Mouse (Mus musculus): Measurements from ENCODE around the gene Cdh4.

Gene Cdh4

DNA sequence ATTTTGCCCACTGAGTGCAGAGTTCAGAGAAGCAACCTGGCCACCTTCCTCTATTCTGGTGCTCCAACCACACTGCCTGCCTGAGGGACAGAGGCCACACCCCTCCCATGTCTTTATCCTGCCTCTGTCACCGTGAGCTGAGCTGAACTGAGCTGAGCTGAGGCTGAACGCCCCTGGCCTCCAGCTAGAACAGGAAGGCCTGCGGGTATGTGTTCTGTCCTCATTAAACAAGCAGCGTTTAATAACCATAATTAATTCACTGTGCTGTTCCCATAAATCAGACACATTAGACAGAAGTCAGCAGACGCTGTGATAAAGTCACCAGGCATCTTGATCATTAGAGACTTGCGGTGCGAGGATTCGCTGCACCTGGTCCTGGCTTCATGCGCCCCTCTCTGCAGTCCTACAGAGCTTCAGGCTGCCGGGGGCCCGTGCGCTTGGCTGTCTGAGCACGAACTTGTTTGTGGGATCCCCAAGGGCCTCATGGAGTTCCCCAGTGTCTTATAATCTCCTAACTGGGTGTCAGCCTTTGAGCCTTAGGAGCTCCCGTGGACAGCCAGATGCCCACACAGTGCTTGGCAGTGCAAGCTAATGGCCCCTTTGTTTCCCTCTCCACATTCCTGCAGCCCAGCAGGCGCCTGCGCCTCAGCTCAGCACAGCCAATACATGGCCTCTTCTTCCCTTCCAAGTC, 291.1 kb downstream of the Cdh4 start:
- in situ Hi-C loops (cut with MboI): no loop called here

DNA sequence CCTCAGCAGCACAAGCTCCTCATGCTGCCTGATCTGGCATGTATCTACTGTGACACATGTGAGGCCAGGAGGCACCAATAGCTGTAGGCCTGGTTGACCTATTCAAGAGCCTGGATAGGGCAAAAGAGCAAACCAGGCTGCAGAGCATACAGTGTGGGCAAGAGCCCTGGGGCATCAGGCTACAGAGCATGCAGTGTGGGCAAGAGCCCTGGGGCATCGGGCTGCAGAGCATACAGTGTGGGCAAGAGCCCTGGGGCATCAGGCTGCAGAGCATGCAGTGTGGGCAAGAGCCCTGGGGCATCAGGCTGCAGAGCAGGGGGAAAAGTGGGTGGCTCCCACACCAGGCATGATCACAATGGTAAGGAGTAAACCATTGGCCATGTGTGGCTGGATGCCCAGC, 300.2 kb downstream of the Cdh4 start:
- in situ Hi-C loops (cut with MboI): no loop called here

DNA sequence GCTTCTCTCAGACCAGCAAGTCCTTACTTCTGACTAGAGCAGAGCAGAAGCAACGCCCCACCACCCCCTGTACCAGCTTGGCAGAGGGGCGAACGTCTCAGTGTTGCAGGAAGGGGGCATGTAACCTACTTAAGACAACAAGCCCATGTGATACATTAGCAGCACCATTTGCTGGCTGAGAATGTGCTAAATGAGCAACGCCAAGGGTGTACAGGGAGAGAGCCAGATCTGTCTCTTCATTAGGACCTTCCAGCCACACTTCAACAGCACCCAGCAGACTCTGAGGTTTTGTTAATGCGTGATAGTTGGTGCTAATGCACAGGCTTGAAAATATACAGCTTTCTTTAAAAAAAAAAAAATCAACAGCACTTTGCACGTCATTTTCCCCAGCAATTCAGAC, 300.6 kb downstream of the Cdh4 start:
- in situ Hi-C loops (cut with MboI): no loop called here

DNA sequence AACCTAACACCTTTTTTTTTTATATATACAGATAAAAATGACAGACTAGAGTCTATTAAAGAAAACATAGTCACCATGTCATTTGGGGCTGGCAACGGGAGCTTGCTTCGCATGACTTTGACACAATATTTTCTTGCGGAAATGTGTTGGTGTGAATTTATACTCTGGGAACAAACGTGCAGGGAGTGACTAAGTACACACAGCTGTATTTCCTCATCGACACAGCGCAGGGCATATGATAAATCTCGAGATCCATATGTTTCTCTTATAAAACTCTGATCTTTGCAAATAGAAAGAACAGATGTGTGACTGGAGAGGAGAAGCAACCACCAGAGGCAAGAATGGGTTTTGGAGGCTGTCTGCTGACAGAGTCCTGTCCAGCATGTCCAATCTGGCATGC, 304.3 kb downstream of the Cdh4 start:
- in situ Hi-C loops (cut with MboI): no loop called here

DNA sequence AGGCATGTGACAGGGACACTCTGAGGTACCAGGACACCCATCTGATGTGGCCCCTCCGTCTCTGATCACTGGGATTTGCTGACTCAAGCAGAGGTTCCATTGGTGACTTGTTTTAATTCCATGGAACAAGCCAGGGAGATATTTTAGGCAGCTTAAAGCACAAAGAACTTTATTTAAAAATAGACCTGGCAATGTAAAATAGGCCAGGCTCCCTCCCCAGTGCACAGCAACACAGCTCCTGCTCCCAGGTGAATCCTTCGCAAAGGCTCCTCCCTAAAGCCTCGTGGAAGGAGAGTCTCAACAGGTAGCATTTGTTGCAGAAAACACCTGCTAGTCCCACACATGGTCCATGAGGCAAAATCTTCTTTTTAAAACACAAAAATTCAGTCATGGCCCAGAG, 307.2 kb downstream of the Cdh4 start:
- in situ Hi-C loops (cut with MboI): no loop called here

DNA sequence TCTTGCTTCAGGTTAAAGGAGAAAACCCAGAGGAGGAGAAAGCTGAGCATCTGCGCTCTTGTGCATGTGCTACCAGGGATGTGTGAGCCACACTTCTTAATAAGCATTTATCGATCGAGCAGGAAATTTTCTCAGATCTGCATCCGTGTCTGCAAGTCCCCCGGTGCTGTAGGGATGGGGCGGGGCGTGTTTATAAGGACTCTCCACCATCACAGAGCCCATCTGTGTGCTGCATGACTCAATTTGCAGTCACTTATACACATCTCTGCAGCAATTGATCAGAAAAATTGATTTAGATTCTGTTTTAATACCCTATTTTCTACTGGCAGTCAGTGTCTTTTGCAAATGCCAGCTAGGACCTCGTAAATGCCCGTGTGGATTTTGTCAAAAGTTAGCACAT, 311.6 kb downstream of the Cdh4 start:
- in situ Hi-C loops (cut with MboI): no loop called here

DNA sequence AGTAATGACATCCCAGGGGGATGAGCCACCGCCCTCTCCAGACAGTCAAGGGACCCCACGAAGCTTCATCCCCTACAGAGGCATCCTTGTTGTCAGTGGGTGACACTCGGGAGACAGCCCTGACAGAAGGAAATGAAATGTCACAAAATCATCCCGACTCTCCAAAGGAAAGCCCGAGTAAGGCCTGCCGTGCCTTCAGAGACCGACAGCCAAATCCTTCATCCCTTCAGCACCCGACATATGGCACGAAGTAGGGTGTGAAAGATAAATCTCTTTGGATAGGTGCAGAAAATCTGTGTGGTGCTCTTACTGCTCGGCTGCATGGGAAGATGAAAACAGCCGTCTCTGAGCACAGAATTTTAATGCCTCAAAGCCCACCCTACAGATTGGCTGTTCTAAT, 312.5 kb downstream of the Cdh4 start:
- in situ Hi-C loops (cut with MboI): no loop called here

DNA sequence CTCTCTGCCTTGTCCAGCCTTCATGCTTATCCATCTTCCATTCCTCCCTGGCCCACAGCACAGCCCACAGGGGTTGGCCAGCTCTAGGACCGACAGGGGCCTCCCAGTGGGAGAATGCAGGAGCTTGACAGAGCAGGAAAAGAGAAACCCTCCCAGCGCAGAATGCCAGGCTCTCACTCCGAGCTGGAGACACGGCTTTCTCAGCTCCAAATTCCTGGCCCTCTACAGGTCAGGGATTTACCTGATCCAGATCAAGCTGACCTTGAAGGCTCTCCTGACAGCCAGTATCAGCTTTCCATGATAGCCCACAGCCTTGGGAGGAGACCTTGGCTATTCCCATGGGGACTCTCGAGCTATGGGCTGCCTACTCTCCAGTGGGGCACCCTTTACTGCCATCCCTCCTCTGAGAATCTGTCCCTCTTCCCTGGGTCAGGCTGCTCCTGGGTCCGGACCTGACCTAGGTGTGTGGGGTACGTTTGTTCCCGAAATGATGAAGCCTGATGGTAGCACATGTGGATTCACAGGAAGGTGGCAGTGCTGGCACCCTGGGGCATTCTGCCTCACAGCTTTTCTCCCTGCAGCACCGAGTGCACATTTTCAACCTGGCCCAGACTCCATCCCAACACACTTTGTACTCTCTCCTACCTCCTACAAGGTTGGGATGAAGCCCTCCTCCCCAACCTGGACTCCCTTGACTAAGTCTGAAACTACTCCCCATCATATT, 319.6 kb downstream of the Cdh4 start:
- in situ Hi-C loops (cut with MboI): no loop called here

DNA sequence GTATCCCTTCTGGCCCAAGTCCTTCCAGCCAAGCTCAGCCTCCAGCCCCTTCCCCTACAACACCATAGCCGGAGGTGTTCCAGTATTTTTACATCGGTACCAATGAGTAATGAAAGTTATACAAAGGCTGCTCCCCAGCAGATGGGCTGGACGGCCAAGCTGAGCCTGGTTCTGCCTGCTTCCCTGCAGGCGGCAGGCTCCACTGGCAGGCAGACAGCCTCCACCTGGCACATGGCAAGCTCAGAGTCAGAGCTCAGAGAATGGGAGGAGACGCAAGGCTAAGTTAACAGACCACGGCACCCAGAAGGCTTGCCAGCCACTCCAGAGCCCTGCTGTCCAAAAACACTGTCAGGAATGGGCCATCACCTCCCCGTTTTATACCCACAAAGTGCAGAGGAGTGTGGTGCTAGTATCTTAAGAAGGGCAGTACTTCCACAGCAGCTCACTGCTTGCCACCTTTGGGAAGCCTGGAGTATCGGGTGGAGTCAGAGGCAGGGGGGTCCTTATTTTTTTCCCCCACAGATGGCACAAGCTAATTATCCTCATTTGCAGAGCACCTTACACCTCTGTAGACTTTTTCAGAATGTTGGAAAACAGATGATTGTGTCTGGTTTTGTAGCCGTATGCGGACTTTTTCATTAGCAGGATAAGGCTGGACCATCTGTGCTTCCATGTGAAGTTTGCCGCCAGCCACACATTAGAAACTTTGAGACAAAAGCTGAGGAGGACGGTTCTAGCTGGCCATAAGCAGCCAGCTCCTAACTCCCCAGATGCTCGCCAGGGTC, 320.5 kb downstream of the Cdh4 start:
- in situ Hi-C loops (cut with MboI): no loop called here

DNA sequence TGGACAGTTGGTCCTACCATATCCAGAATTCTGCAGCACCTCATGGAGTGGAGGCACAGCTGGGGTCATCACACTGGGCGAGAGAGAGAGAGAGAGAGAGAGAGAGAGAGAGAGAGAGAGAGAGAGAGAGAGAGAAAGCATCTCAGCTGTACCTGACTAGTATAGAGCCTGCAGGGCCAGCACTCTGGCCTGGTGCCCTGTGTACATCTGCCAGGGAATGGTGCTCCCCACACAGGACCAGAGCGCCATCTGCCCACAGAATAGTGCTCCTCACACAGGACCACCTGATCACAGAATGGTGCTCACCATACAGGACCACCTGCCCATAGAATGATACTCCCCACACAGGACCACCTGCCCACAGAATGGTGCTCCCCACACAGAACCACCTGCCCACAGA, 322.2 kb downstream of the Cdh4 start:
- in situ Hi-C loops (cut with MboI): no loop called here

DNA sequence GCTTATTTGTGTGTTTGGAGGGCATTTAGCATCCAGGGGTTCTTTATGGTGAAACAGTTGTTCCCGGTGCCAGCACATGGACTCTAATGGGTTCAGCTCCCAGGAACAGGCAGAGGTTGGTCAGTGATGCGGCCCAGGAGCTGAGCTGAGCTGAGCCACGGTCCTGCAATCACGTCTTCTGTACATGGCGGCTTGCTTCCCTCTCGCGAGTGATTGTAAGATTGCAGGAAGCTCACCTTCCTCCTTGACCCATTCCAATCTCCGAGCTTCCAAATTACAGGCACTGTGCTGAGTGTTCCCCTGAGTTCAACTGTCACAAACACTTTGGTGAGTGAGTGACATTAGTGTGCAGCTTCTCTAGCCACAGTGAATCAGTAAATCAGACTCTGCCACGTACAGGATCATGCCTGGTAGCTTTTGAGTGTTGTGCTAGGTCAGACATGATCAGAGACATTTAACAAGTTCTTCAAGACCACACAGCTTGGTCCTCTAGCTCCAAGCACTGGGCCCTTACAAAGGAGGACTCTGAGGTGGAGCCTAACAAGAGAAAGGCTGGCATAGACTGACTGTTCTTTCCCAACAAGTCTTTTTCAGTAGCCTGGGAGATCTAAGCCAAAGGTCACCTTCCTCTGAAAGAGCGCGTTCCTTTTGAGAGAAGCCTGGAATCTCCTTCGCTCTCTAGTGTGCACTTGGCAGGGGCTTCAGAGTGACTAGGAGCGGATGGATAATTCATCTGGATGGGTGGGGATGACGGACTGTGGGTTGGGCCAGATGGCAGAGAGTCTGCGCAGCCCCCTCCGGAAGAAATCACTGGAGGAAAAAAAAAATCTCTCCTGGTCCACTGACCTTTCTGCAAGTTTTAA, 324.7 kb downstream of the Cdh4 start:
- in situ Hi-C loops (cut with MboI): no loop called here

DNA sequence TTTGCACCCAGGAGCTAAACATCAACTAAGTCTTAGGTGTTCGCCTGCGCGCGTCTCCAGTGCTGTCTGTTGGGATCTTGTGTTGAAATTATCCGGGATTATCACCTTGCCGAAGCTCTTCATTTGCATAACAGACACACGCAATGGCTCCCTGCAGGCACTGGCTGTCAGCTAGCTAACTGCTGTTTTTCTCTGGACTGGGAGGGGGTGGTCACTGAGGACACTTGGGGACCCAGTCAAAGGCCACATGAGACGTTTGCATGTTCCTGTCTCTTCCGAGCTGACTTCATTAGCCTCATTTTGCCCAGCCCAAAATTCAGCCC, 325.3 kb downstream of the Cdh4 start:
- in situ Hi-C loops (cut with MboI): no loop called here

DNA sequence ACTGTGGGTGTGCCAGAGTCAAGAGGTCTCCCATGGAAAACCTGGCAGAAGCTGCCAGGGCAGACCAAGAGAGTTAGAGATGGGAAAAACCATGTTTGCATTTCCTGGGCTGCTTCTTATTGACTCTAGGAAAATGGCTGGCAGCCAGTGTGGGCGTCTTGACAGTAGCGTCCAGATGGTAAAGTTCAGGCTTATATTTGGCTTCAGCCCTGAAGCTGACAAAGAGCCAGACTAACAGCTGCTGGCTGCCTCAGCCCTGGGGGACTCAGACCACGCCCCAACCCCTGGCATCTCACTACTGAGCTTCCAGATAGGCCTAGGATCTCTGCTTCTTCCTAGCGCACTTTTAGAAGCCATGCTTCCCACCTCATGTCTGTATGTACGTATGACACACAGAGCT, 326.9 kb downstream of the Cdh4 start:
- in situ Hi-C loops (cut with MboI): no loop called here

DNA sequence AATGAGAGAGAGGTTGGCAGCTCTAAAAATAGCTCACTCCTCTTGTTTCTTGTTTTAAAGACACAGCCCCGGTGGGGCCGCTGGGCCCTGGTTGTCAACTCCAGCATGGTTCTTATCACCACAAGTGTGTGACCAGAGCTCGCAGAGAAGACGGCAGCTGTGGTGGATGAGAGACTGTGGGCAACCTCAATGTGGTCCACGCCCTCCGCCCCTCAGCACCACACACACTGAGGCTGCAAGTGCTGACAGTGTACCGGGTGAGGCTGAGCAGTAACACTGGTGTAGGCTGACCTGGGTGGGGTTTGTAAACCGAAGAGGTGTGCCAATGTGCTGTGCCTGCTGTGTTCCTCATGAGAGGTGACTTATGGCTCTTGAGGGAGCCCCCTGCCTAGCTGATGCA, 327.7 kb downstream of the Cdh4 start:
- in situ Hi-C loops (cut with MboI): no loop called here

DNA sequence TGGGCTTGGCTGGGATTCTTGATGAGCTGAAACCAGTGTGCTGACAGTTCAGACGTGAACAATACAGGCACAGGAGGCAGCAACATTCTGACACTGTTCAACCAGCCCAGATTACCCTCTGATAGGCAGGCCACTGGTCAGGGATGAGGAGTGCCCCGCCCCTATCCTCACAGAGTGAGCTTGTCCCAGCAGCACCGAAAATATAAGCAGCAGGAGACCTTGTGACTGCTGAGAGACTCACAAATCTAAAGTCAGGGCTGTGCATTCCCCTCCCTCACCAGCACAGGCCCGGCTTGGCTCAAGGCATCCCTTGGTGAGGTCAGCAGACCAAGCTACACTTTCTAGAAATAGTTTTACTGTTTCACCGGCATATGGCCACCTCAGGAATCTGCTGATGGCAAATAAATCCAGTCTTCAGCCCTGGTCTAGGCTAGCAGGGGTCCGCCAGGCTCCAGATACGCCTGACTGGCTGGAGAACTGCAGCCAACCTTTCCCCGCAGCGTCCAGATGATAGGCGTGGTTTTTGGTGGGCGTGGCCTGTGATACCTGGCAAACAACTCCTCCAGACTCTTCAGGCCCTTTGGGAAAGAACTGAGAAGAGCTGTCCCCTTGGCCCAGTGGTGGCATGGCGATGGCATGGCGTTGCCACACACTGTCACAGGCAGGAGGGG, 332.3 kb downstream of the Cdh4 start:
- in situ Hi-C loops (cut with MboI): no loop called here

DNA sequence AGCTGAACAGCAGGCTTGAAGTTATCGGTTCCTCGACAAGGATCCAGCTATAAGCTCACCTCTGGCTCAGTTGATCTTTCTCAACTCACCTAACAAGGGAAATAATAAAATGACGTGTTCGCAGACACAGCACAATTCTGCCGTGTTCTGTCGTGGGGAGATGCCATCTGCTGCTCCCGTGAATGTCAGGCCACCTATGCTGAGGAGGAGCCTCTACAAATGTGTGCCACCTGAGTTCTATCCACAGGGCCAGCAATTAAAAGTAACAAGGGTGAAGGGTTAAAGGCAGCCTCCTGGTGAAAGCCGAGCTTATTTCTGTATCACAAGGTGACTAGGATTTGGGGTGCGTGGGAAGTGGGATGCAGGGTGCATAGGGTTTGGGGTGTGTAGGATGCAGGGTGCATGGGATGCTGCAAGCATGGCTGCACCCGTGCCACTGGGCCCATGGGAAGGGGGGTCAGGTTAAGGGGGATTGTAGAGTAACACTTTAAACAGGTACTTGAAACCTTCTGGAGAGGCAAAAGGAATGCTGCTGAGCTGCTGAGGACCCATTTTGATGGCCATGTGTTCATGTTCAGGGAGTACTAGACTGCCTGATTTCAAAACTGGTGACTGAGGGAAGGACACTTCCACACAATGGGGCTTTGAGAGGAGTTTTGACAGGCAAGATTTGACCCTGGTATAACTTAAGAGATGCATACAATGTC, 333.9 kb downstream of the Cdh4 start:
- in situ Hi-C loops (cut with MboI): no loop called here

DNA sequence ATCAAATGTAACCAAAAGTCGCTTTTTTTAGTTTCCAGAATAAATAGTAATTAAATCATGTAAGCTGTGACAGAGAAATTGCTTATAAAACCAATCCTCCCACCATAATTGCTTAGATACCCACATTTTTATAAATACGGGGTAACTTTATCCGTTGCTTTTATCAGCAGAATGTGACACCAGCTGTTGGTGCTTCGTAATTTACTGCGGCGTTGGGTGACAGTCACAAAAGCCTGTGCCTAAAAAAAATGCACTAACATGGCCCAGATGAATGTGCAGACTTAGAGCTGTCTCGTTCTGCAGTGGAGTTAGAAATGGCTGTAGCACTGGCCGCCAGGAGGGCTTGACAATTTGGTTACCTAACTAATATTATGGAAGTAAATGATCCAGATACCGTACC, 337.0 kb downstream of the Cdh4 start:
- in situ Hi-C loops (cut with MboI): no loop called here

DNA sequence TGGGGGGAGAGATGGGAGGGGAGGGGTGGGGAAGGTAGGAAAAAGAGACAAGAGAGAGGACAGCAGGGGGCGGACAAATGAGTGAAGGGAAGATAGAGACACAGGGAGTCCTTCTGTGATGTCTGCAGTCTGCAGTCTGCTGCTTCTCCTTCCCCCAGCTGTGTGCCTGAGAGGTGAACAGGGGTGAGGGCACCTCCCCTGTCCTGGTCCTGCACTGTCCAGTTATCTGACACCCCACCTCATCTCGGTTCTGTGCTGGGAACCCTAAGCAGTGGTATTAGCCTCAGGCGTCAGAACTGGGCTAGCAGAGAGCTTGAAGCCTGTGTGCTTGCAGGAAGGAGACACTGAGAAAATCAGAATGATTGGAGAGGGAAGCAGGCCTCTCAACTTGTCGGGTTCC, 338.7 kb downstream of the Cdh4 start:
- in situ Hi-C loops (cut with MboI): no loop called here

DNA sequence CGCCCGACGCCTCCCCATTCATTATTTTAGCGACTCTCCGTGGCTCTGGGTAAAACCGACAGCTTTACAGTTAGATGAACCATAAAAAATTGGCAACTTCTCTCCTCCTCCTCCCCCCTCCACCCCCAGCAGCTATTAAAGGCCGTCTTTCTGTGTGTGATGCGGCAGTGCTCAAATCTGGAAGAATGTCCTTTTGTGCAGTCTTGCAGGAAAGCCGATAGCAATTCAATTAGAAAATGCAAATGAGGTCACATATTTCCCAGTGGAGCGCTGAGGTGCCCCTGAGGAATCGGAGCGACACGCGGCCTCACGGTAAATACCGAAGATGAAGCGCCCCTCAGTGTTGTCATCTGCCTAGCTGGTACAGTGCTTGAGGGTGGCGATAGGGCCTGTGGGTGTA, 345.0 kb downstream of the Cdh4 start:
- in situ Hi-C loops (cut with MboI): no loop called here

DNA sequence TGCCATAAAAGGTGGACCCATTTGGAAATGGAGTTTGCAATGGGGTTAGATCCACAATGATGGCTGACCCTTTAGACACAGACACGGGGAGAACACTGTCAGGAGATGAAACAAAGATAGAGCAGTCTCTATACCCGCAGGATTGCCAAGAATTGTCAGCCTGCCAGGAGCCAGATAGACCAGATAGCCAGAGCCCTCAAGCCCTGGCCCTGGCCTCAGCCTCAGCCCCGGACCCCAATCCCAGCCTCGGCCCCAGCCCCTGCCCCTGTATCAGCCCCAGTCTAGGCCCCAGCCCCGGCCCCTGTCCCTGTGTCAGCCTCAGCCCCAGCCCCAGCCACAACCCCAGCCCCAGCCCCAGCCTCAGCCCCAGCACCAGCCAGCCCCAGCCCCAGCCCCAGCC, 345.6 kb downstream of the Cdh4 start:
- in situ Hi-C loops (cut with MboI): no loop called here

DNA sequence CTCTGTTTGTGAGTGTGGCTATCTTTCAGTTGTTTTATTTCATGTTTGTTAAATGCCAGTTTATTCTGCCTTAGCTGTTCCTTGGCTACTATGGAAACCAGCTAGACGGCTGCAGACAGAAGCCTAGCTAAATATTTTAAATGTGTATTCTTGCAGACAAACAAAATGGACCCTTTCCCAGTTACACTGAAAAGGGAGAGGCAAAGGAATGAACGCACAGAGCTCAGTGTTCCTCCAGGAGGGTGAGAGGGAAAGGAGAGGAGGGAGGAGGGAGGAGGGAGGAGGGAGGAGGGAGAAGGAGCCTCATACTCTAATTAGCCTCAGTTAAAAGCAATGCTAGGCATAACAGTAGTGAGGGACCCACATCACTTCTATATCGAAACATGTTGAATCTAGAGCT, 348.5 kb downstream of the Cdh4 start:
- in situ Hi-C loops (cut with MboI): no loop called here
